Mouse (Mus musculus): ENCODE results near the gene E2f4. TPM values are rescaled to one million over a fixed set of nuclear protein-coding genes. Genes with fewer than 3 reads are reported as not detected.

E2f4 gene
- polyA plus RNA-seq, 1 experiment from 2014 or later = 266 TPM

DNA sequence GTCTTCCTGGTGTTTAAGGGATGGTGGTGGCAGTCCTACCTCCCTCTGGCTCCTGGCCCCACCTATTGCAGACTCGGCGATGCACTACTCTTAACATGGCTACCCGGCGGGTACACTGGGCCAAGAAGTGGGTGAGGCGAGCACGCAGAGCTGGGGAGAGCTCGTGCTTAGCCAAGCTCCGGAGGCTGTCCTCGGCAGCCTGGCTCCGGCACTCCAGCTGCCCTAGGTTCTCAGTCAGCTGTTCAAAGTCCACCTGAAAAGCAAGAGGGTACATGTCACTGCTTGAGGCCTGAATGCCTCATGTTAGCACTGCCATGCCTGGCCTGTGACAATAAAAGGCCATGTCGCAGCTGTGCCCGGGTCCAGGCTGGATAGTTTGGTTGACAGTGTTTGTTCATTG is 32.9 kb downstream of the E2f4 start:
- Histone ChIP-seq H3K4me3 (ENCODE audit: low read depth, low read length) (no peak overlapping the region), H3K4me1 (replicated peaks; ENCODE audit: control insufficient read depth, insufficient read depth, low read length) (peaks cover 8% of the 10 kb centered on the region), H3K36me3 (ENCODE audit: control insufficient read depth, insufficient read depth, low read length) (peaks cover 28% of the 10 kb centered on the region), H3K27ac (ENCODE audit: low read depth, low read length) (no peak overlapping the region), H3K27me3 (replicated peaks; ENCODE audit: control insufficient read depth, insufficient read depth, low read length) (no peaks in the 10 kb centered on the region), H3K9me3 (ENCODE audit: control insufficient read depth, low read length) (no peaks in the 10 kb centered on the region), H3K4me2 (no peak overlapping the region), H3K9ac (ENCODE audit: low read depth, low read length) (no peak overlapping the region)
- 93% methylated on average over 12 of the region's 12 CpGs for WGBS
- DNase-seq (ENCODE audit: low spot score) = no peak
- ATAC-seq (replicated peaks; ENCODE audit: low FRiP score) = no peak

GRCm38 (mm10) chr8:105331469-105331868 is 34.0 kb downstream of the E2f4 start:
- DNase-seq (ENCODE audit: low spot score) = no peak
- H3K27me3 ChIP-seq (replicated peaks; ENCODE audit: control insufficient read depth, insufficient read depth, low read length) = no peaks in the 10 kb centered on the region
- peaks cover 29% of the 10 kb centered on the region for H3K36me3 ChIP-seq (ENCODE audit: control insufficient read depth, insufficient read depth, low read length)
- 93% methylated on average over 22 of the region's 22 CpGs for WGBS
- no peak overlapping the region for H3K4me3 ChIP-seq (ENCODE audit: low read depth, low read length)
- no peaks in the 10 kb centered on the region for H3K9me3 ChIP-seq (ENCODE audit: control insufficient read depth, low read length)
- no peak overlapping the region for H3K27ac ChIP-seq (ENCODE audit: low read depth, low read length)
- H3K4me2 ChIP-seq = no peak overlapping the region
- ATAC-seq (replicated peaks; ENCODE audit: low FRiP score) = no peak
- no peak overlapping the region for H3K9ac ChIP-seq (ENCODE audit: low read depth, low read length)
- H3K4me1 ChIP-seq (replicated peaks; ENCODE audit: control insufficient read depth, insufficient read depth, low read length) = peaks cover 6% of the 10 kb centered on the region; the same call in 1 of the 2 replicates

DNA sequence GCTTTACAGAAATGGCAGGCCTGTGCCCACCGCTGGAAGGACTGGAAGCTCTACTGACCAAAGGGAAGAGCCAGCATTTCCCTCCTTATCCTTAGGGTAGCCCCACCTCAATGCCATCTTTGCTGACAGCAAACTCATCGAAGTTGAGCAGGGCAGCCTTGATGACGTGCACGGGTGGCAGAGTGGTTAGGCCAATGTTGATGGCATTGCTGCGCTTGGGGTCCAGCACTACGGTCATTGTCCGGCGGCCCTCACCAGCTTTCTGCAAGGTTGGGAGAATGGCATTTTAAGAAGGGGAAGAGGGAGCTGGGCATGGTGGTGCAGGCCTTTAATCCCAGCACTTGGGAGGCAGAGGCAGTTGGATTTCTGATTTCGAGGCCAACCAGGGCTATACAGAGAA is 34.5 kb downstream of the E2f4 start:
- Histone ChIP-seq H3K27ac (ENCODE audit: low read depth, low read length) (no peak overlapping the region), H3K36me3 (ENCODE audit: control insufficient read depth, insufficient read depth, low read length) (peaks cover 34% of the 10 kb centered on the region), H3K4me2 (no peak overlapping the region), H3K9ac (ENCODE audit: low read depth, low read length) (no peak overlapping the region), H3K4me3 (ENCODE audit: low read depth, low read length) (no peak overlapping the region), H3K27me3 (replicated peaks; ENCODE audit: control insufficient read depth, insufficient read depth, low read length) (no peaks in the 10 kb centered on the region), H3K4me1 (replicated peaks; ENCODE audit: control insufficient read depth, insufficient read depth, low read length) (peaks cover 6% of the 10 kb centered on the region; the same call in 1 of the 2 replicates), H3K9me3 (ENCODE audit: control insufficient read depth, low read length) (no peaks in the 10 kb centered on the region)
- no peak for ATAC-seq (replicated peaks; ENCODE audit: low FRiP score)
- 89% methylated on average over 9 of the region's 9 CpGs for WGBS
- no peak for DNase-seq (ENCODE audit: low spot score)

DNA sequence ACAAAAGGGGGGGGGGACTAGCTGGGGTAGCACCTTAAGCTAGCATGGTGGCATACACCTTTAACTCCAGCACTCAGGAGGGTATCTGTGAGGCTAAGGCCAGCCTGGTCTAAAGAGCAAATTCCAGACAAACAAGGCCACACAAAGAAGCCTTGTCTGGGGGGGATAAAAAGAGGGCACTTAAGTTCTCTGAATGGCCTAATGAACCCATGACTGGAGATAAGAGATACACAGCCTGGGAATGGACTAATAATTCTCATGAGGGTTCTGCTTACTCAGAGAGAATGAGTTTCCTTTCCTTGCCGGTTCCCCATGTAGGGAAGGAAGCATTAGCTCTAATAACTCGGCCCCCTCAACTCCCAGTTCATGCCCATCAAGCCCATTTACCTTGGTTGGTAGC is 35.1 kb downstream of the E2f4 start:
- H3K4me2 ChIP-seq = no peak overlapping the region
- H3K27me3 ChIP-seq (replicated peaks; ENCODE audit: control insufficient read depth, insufficient read depth, low read length) = no peaks in the 10 kb centered on the region
- WGBS = 77% methylated on average over 2 of the region's 2 CpGs
- H3K4me3 ChIP-seq (ENCODE audit: low read depth, low read length) = no peak overlapping the region
- no peak overlapping the region for H3K9ac ChIP-seq (ENCODE audit: low read depth, low read length)
- H3K9me3 ChIP-seq (ENCODE audit: control insufficient read depth, low read length) = no peaks in the 10 kb centered on the region
- H3K27ac ChIP-seq (ENCODE audit: low read depth, low read length) = no peak overlapping the region
- no peak for ATAC-seq (replicated peaks; ENCODE audit: low FRiP score)
- no peak for DNase-seq (ENCODE audit: low spot score)
- H3K4me1 ChIP-seq (replicated peaks; ENCODE audit: control insufficient read depth, insufficient read depth, low read length) = peaks cover 6% of the 10 kb centered on the region; the same call in 1 of the 2 replicates
- H3K36me3 ChIP-seq (ENCODE audit: control insufficient read depth, insufficient read depth, low read length) = peaks cover 35% of the 10 kb centered on the region

- H3K27me3 ChIP-seq (replicated peaks; ENCODE audit: control insufficient read depth, insufficient read depth, low read length) = no peaks in the 10 kb centered on the region
- peaks cover 32% of the 10 kb centered on the region for H3K4me1 ChIP-seq (replicated peaks; ENCODE audit: control insufficient read depth, insufficient read depth, low read length)
- H3K9ac ChIP-seq (ENCODE audit: low read depth, low read length) = no peak overlapping the region
- peaks cover 12% of the 10 kb centered on the region; the same call in 1 of the 2 replicates for H3K36me3 ChIP-seq (ENCODE audit: control insufficient read depth, insufficient read depth, low read length)
- no peak overlapping the region for H3K4me2 ChIP-seq
- DNase-seq (ENCODE audit: low spot score) (no peak), ATAC-seq (replicated peaks; ENCODE audit: low FRiP score) (no peak; the same call in 1 of the 2 replicates)
- no peaks in the 10 kb centered on the region for H3K9me3 ChIP-seq (ENCODE audit: control insufficient read depth, low read length)
- WGBS = 73% methylated on average over 32 of the region's 32 CpGs
- no peak overlapping the region for H3K27ac ChIP-seq (ENCODE audit: low read depth, low read length)
- H3K4me3 ChIP-seq (ENCODE audit: low read depth, low read length) = no peak overlapping the region
These were observed 39.1 kb downstream of the E2f4 start for GRCm38 (mm10) chr8:105336373-105337130.

DNA sequence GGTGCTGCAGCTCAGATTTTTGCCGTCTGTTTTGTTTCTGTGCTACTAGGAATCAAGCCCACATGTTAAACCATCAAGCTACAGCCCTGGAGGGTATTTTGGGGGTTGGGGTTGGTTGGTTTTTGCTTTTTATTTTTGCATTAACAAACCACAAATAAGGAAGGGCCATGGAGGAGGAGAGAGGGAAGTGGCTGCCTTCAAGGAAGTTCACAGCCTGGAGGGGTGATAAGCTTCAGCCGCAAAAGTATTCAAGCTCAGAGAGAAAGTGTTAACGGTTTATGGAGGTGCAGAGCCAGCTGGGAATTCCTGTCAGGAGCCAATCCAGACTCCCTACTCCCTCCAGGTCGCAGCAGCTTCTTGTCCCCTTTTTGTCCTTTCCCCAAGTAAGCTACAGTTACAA is 41.5 kb downstream of the E2f4 start:
- no peak for DNase-seq (ENCODE audit: low spot score)

GRCm38 (mm10) chr8:105339886-105340635 is 42.6 kb downstream of the E2f4 start:
- ATAC-seq (replicated peaks; ENCODE audit: low FRiP score) (peak; percentile 74), DNase-seq (ENCODE audit: low spot score) (no peak)
- peaks cover 36% of the 10 kb centered on the region for H3K4me1 ChIP-seq (replicated peaks; ENCODE audit: control insufficient read depth, insufficient read depth, low read length)
- H3K4me2 ChIP-seq = no peak overlapping the region
- no peak overlapping the region for H3K4me3 ChIP-seq (ENCODE audit: low read depth, low read length)
- peaks cover 10% of the 10 kb centered on the region; the same call in 1 of the 2 replicates for H3K36me3 ChIP-seq (ENCODE audit: control insufficient read depth, insufficient read depth, low read length)
- H3K9ac ChIP-seq (ENCODE audit: low read depth, low read length) = peak overlapping the region; percentile 2; the same call in 1 of the 2 replicates
- 44% methylated on average over 6 of the region's 6 CpGs for WGBS
- H3K27me3 ChIP-seq (replicated peaks; ENCODE audit: control insufficient read depth, insufficient read depth, low read length) = no peaks in the 10 kb centered on the region
- H3K9me3 ChIP-seq (ENCODE audit: control insufficient read depth, low read length) = no peaks in the 10 kb centered on the region
- H3K27ac ChIP-seq (ENCODE audit: low read depth, low read length) = 0 out of 2 replicates have a peak overlapping the region, but pooled peaks have one; percentile 6

More for the DNA sequence above, 41.5 kb downstream of the E2f4 start:
- WGBS = 15% methylated on average over 4 of the region's 4 CpGs
- H3K4me1 ChIP-seq (replicated peaks; ENCODE audit: control insufficient read depth, insufficient read depth, low read length) = peaks cover 33% of the 10 kb centered on the region
- H3K36me3 ChIP-seq (ENCODE audit: control insufficient read depth, insufficient read depth, low read length) = peaks cover 10% of the 10 kb centered on the region; the same call in 1 of the 2 replicates
- no peak overlapping the region for H3K9ac ChIP-seq (ENCODE audit: low read depth, low read length)
- ATAC-seq (replicated peaks; ENCODE audit: low FRiP score) = no peak
- H3K4me3 ChIP-seq (ENCODE audit: low read depth, low read length) = no peak overlapping the region
- H3K9me3 ChIP-seq (ENCODE audit: control insufficient read depth, low read length) = no peaks in the 10 kb centered on the region
- H3K27me3 ChIP-seq (replicated peaks; ENCODE audit: control insufficient read depth, insufficient read depth, low read length) = no peaks in the 10 kb centered on the region
- peak overlapping the region; percentile 46; the same call in 1 of the 2 replicates for H3K27ac ChIP-seq (ENCODE audit: low read depth, low read length)
- H3K4me2 ChIP-seq = peak overlapping the region; percentile 23

DNA sequence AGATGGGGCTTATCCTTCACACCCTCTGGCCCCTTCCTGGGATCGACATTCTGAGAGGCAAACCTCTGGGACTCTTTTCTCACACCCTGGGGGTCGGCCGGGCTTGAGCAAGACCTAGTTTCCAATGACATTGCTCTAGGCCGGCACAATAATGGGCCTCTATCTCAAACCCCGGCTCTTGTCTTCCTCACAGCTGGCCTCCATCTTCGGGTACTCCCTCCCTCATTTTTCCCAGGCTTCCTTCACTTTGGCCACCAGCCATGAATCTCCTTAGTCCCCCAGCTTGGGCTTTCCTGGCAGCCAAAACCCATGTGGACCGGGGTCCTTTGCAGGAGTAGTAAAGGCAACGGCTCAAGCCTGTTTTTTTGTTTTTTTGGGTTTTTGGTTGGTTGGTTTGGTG is 43.9 kb downstream of the E2f4 start:
- H3K4me3 ChIP-seq (ENCODE audit: low read depth, low read length) = no peak overlapping the region
- H3K4me1 ChIP-seq (replicated peaks; ENCODE audit: control insufficient read depth, insufficient read depth, low read length) = peaks cover 41% of the 10 kb centered on the region
- 51% methylated on average over 8 of the region's 8 CpGs for WGBS
- H3K27me3 ChIP-seq (replicated peaks; ENCODE audit: control insufficient read depth, insufficient read depth, low read length) = no peaks in the 10 kb centered on the region; the same call in 1 of the 2 replicates
- no peak overlapping the region for H3K4me2 ChIP-seq
- peaks cover 10% of the 10 kb centered on the region; the same call in 1 of the 2 replicates for H3K36me3 ChIP-seq (ENCODE audit: control insufficient read depth, insufficient read depth, low read length)
- no peaks in the 10 kb centered on the region for H3K9me3 ChIP-seq (ENCODE audit: control insufficient read depth, low read length)
- no peak for DNase-seq (ENCODE audit: low spot score)
- no peak overlapping the region for H3K27ac ChIP-seq (ENCODE audit: low read depth, low read length)
- no peak overlapping the region for H3K9ac ChIP-seq (ENCODE audit: low read depth, low read length)
- ATAC-seq (replicated peaks; ENCODE audit: low FRiP score) = no peak

Measured in liver, embryonic 11.5 days (tissue).